Mouse (Mus musculus) liver, adult 2 months (tissue): ENCODE data around the gene Tmem132d.

Experiments
- CTCF ChIP-seq: fragments of 200-500 bp; IDR thresholded peaks from 2 replicates; pipeline ENCODE4 v1.5.1; 2011; ENCODE audit warnings: low read depth, low read length, control low read depth
- POLR2A ChIP-seq: fragments of 200-500 bp; IDR thresholded peaks from 2 replicates; pipeline ENCODE4 v1.6.1; 2011; ENCODE audit warnings: low read length, control low read depth; ENCODE audit not compliant: insufficient read depth; ENCODE audit errors: extremely low read depth

GRCm38 (mm10) chr5:127965700-127966099 lies 467.2 kb downstream of the Tmem132d start:
- TF ChIP-seq POLR2A, result no peak
- no peak for TF ChIP-seq CTCF
